Mouse (Mus musculus) CD8-positive naive resting alpha-beta T cell, adult 2 months (primary cell): ENCODE measurements at regions not wholly inside any gene's neighbourhood (a gene's known extent, or its start where the extent isn't known, plus 50 kb on each side); places are given as distances from the start of the nearest gene placed in this dataset.

Experiments
- DNase-seq, 2 experiments: peaks; one replicate each; pipeline ENCODE4 v3.0.0; 2022; ENCODE audit warnings: low read depth in 2 of 2, low spot score in 2 of 2

DNA sequence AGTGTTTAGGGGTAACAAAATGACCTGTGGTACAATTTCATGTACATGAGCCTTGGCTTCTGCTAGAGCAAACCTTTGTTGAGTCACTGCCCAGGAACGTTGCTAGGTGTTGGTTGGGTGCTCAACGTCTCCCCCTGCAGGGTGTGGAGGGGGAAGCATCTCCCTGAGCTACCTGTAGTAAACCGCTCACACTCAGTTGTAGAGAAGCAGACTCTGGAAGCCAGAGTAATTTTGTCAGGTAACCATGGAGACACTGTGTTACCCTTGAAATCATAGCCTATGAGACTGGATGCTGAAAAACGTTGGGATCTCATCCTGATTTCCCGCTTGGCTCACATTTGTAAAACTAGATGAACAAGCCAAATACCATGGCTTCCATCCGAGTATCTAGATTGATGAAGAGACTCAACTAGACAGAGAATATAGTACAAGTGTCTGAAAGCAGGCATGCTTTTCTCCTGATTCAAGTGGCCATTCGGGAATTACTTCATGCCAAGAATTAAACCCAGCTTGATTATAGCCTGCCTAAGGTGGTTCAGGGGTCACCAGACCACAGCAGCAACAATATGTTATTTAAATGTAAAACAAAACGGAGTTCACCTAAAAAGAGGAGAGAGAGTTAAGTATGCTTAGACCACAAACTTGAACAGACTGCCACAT, 63.7 kb upstream of the Ctla4 start:
- peak; percentile 80 to 89 for DNase-seq

DNA sequence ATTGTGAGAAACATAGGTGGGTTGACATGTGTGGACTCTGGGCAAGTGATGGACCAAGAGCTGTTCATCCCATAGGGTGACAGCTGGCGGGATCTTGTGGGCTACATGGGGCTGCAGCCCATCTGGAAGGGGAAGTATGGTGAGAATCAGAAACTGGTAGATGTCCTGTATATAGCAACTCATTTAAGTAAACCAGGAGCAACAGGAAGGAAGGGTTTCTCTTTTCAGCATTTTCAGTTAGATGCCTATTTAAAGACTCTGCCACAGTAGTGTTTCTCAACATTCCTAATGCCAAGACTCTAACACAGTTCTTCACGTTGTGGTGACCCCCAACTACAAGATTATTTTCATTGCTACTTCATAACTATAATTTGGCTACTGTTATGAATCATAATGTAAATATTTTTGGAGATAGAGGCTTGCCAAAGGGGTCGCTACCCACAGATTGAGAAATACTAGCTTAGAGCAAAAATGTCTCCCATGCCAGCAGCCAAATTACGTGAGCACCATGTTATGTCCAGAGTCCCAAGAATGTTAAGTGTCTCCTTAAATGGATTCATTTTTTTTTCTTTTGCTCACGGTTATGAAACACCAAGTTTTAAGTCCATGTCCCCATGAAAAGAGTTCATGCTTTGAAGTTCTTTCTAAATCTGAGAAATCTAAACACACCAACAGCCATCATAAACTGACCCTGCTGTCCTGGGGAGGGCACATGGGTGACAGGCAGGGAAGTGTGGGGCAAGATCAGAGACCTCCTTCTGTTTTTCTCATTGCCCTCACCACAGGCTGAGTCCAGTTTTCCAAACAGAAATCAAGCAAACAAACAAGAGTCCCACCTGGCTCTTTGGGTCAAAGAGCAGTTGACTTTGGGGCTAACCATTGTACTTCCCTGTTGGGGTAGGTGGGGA, 62.3 kb upstream of the Ctla4 start:
- DNase-seq = no peak

DNA sequence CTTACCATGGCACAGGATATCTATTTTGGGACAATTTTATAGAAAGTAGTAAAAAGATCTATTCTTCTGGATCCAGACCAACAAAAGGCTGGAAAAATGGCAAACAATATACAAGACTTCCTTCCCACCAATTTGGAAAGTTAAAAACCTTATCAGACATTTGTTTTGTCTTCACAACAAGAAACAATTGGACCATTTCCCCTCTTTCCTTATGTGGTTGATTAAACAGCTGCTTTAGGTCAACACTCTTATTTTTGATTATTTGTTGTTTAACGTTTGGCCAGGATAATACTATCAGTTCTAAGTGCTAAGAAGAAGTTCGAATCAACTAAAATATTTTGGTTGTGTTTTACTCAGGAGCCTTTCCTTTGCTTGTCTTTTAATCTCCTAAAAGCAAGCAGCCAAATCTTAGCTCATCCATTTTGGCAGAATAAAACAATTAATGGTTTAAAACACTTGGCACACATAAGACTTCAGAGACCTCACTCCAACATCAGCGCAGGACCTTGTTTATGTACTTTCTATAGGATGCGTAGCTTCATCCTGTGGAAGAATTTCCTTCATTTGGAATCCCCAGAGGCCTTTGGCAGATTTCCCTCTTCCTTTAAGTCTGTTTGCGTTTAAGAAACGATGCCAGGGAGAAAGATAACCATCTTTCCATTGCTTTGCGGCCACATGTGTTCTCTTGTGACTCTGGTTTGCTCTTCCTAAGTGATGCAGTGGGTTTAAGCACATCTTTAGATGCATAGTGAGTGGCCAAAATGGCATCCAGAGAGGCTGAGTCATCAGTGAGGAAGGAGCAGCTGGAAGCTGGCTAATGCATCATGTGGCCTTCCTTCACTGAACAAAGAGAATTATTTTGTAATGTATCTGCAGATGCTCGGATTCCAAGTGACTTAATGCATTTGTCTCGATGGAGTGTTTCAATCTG, 61.3 kb upstream of the Ctla4 start:
- DNase-seq = no peak

DNA sequence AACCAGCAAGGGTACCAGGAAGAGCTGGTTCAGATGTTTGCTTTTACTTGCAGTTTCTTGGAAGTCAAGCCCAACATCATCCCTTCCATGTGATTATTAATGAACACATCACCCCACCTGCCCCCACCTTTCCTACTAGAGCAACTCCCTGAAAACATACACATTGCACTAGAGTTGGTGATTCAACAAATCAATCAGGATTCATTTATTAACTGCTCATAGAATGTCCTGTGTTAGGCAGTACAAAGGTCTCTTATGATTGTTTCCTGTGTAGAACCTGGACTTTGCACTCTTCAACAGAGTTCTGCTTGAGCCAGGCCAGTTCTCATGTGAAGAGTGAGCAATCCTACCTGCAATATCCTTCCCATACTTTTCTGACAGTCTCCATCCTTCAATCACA, 59.8 kb upstream of the Ctla4 start:
- DNase-seq = no peak

DNA sequence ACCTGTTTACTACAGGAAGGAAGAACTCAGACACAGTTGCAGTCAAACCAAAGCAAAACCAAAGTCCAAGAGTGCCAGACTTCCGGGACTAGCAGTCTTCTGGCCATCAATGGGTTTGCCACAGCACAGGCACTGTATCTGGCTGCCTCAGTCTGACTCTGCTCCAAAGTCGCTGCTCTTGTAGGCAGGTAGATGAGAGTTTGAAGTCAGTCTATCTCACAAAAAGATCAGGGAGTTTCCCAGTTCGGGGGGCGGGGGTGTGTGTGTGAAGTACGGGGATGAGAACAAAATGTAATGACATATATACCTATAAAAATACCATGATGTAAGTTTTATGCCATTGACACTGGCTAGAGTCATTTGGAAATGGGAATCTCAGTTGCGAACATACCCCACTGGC, 58.6 kb upstream of the Ctla4 start:
- no peak for DNase-seq

DNA sequence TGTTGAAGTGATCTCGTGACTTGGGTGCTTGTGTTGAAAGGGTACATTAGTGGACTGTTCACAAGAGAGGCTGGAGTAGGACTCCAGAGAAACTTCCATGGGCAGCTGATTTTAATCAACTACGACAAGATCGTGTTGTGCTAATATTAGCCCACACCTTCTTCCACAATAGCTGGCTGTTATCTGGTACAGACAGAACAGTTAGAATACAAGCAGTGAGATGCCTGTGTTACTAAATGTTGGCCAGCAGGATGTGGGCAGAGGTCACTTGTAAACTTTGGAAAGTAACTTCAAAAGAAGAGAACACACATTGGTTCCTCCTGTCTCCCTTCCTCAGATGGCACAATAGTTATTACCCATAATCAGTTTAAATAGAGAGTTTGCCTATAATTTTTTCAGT, 57.0 kb upstream of the Ctla4 start:
- no peak for DNase-seq

DNA sequence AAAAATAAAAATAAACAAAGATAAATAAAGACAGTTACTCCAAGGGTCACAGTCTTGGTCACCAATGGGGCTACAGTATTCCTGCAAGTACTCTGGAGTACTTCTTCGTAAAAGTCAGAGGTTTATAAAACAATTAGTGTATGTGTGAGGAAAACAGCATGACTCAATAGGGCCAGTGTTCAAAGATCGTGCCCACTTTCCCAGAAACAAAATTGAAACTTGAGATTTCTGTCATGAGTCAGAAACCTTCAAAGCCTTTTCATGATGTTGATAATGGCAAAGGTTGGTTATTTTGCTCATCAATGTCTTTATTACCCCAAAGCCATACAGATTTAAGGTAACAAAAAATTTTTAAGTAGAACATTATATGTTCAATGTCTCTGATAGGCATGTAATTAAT, 53.1 kb upstream of the Ctla4 start:
- DNase-seq = no peak
